Mouse (Mus musculus) midbrain, embryonic 13.5 days (tissue): ENCODE data around the gene G6pc3. TPM values are rescaled to one million over a fixed set of nuclear protein-coding genes. Genes with fewer than 3 reads are reported as not detected.

ENCODE experiments used
- ATAC-seq: fragments of 200-750 bp; cut with Nextera tagmentation; 2 replicates; pipeline ENCODE4 v1.8.0; 2017; ENCODE audit warnings: mild to moderate bottlenecking, moderate TSS enrichment, moderate library complexity
- H3K27ac ChIP-seq: fragments of 300-500 bp; sonication (generic); 2 replicates; pipeline ENCODE4 v1.5.1; 2015; ENCODE audit warnings: inconsistent platforms, mild to moderate bottlenecking, moderate library complexity
- H3K27me3 ChIP-seq: fragments of 300-500 bp; sonication (generic); 2 replicates; pipeline ENCODE4 v1.6.1; 2015; ENCODE audit warnings: mild to moderate bottlenecking, inconsistent platforms
- H3K36me3 ChIP-seq: fragments of 300-500 bp; sonication (generic); 2 replicates; pipeline ENCODE4 v1.6.1; 2015; ENCODE audit warnings: mild to moderate bottlenecking, inconsistent platforms
- H3K4me1 ChIP-seq: fragments of 300-500 bp; sonication (generic); replicated peaks from 2 replicates; pipeline ENCODE4 v1.6.1; 2015; ENCODE audit warnings: inconsistent platforms
- H3K4me2 ChIP-seq: fragments of 300-500 bp; sonication (generic); replicated peaks from 2 replicates; pipeline ENCODE4 v1.6.1; 2015; ENCODE audit warnings: moderate library complexity, mild to moderate bottlenecking, inconsistent platforms
- H3K4me3 ChIP-seq: fragments of 300-500 bp; sonication (generic); replicated peaks from 2 replicates; pipeline ENCODE4 v1.5.1; 2015; ENCODE audit warnings: mild to moderate bottlenecking, inconsistent platforms
- H3K9ac ChIP-seq: fragments of 300-500 bp; sonication (generic); replicated peaks from 2 replicates; pipeline ENCODE4 v1.6.1; 2015; ENCODE audit warnings: mild to moderate bottlenecking, inconsistent platforms
- H3K9me3 ChIP-seq: fragments of 300-500 bp; sonication (generic); 2 replicates; pipeline ENCODE4 v1.6.1; 2016; ENCODE audit warnings: mild to moderate bottlenecking, inconsistent platforms
- WGBS: fragments of 180-500 bp; shearing (Covaris S2); methylation state at CpG from one replicate; pipeline ENCODE4 v1.1.7; 2015; 5-methylcytosine and 5-hydroxymethylcytosine counted together
- polyA plus RNA-seq: library from polyadenylated mRNA; unstranded; fragments of >200 nt; fragmentation: Nextera tagmentation; extraction: Ambion mirVana; gene quantifications from 2 replicates; pipeline ENCODE4 v1.2.1, GENCODE M21; 2015

G6pc3 gene
- polyA plus RNA-seq, 1 experiment from 2014 or later: 32.9 TPM

DNA sequence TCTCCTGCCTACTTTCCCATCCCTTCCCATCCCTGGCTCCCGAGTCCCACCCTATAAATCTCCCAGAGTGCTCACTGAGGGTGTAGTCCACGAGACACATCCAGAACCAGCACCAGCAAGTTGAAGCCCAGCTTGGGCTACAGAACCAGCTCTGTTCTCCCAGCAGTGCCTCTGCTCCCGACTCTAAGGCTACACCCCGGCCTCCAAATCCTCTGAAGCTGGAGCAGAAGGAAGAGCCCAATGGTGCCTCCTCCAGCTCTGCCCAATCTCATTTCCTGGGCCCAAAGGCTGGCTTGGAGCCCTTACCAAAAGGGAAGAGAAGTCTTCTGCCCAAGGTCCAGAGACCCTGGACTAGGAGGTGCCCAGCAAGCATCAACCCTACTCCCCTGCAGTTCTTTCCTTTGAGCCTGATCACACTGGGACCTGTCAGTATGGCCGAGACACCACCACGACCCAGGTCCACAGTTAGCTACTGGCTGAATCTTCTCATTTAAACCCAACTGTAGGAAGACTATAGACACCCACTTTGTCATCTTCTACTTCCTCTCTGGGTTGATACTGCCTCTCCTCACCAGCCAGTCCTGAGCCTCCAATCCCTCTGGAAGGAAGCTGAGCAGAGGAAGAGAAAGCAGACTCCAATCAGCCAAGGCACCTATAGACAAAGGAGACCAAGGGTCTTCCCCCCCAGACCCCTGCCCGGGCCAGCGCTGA is 32.0 kb downstream of the G6pc3 start:
- Histone ChIP-seq H3K27me3 (no peaks in the 10 kb centered on the region), H3K4me2 (no peak overlapping the region), H3K9me3 (no peaks in the 10 kb centered on the region), H3K4me3 (no peak overlapping the region), H3K27ac (no peak overlapping the region), H3K9ac (no peak overlapping the region), H3K36me3 (peaks cover 58% of the 10 kb centered on the region), H3K4me1 (peaks cover 76% of the 10 kb centered on the region)
- 91% methylated on average over 8 of the region's 8 CpGs for WGBS
- no peak for ATAC-seq

DNA sequence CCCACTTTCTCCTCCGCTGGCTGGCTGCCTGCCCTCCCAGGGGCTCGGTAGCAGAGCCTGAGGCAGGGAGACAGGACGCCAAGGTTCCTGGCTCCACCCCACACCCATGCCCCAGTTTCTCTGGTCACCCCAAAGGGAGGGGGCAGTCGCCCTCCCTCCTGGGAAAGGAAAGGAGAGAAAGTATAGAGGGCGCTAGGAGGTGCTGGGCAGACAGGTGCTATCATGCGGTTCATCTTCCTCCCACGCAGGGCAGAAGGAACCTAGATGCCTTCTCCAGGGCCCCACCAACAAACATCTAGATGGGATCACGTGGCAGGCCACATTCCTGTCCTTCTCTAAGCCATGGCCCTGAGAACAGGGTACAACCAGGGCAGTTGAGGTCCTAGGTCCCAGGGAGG is 32.5 kb downstream of the G6pc3 start:
- Histone ChIP-seq H3K27me3 (no peaks in the 10 kb centered on the region), H3K4me1 (peaks cover 76% of the 10 kb centered on the region), H3K4me2 (no peak overlapping the region), H3K9me3 (no peaks in the 10 kb centered on the region), H3K9ac (no peak overlapping the region), H3K4me3 (no peak overlapping the region), H3K36me3 (peaks cover 58% of the 10 kb centered on the region), H3K27ac (no peak overlapping the region)
- no peak for ATAC-seq
- WGBS: 79% methylated on average over 8 of the region's 8 CpGs

DNA sequence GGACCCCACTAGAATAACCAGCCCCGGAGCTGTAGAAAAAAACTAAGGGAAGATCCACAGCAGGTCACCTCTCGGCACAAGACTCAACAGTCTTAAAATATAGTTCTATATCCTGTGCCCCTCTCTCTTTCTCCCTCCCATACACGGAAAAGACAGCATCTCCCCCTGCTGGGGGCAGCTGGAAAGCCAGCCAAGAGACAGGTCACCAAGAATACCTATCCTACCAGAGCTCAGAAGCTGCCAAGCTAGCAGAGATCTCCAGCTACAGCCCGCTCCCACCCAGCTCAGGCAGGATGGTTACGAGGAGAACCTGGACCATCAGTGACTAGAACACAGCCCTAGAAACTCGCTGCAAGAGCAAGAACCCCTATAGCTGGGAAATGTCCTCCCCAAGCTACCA is 33.7 kb downstream of the G6pc3 start:
- 0 out of 2 replicates have a peak overlapping the region, but pooled peaks have one; percentile 52 for H3K9ac ChIP-seq
- no peak overlapping the region for H3K4me3 ChIP-seq
- H3K4me1 ChIP-seq: peaks cover 76% of the 10 kb centered on the region
- WGBS: 46% methylated on average over 6 of the region's 6 CpGs
- H3K9me3 ChIP-seq: no peaks in the 10 kb centered on the region
- no peaks in the 10 kb centered on the region for H3K27me3 ChIP-seq
- no peak overlapping the region for H3K4me2 ChIP-seq
- ATAC-seq: no peak
- no peak overlapping the region for H3K27ac ChIP-seq
- peaks cover 52% of the 10 kb centered on the region for H3K36me3 ChIP-seq

DNA sequence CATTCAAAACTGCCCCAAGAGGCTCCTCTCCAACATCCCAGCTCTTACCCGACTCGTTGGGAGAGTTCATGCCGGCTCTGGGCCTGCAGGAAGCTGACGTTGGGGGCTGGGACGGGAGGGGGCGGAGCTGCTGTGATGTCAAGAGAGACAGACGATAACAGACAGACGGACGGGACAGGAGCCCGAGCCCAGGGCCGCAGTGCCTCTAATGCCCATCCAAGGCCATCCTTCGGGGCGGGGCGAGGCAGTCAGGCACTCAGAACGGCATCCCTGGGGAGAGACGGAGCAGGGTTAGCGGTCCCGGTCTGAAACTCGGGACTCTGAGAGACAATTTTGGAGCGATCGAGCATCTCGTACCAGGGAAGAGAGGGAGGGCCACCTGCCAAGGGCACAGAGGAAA is 35.3 kb downstream of the G6pc3 start:
- no peak overlapping the region for H3K27ac ChIP-seq
- peak overlapping the region; percentile 52 for H3K9ac ChIP-seq
- H3K27me3 ChIP-seq: no peaks in the 10 kb centered on the region
- H3K36me3 ChIP-seq: peaks cover 45% of the 10 kb centered on the region
- no peaks in the 10 kb centered on the region for H3K9me3 ChIP-seq
- H3K4me1 ChIP-seq: peaks cover 73% of the 10 kb centered on the region
- WGBS: 6% methylated on average over 22 of the region's 22 CpGs
- ATAC-seq: no peak
- peak overlapping the region; percentile 11; the same call in 1 of the 2 replicates for H3K4me3 ChIP-seq
- peak overlapping the region; percentile 75 for H3K4me2 ChIP-seq

DNA sequence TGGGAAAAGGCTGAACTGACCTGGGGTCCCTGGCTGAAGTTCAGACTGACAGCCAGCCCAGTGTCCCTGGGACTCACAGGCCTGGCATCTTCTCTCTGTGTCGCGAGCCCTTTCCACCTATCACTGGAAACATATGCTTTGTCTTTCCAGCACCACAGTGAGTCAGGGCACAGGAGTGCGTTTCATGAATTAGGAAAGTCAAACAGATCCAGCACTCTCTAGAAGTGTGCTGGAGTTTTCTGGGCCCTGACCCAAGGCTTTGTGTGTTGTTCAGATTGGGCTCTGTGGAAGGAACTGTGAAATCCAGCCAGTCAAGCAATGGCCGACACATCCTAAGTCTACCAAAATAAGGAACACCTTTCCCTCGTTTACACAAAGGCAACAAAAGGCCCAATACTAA is 35.8 kb downstream of the G6pc3 start:
- Histone ChIP-seq H3K4me3 (no peak overlapping the region), H3K4me1 (peaks cover 68% of the 10 kb centered on the region), H3K9ac (peak overlapping the region; percentile 52), H3K9me3 (no peaks in the 10 kb centered on the region), H3K27ac (no peak overlapping the region), H3K27me3 (no peaks in the 10 kb centered on the region), H3K36me3 (peaks cover 40% of the 10 kb centered on the region), H3K4me2 (peak overlapping the region; percentile 75)
- no peak for ATAC-seq
- 63% methylated on average over 5 of the region's 5 CpGs for WGBS

DNA sequence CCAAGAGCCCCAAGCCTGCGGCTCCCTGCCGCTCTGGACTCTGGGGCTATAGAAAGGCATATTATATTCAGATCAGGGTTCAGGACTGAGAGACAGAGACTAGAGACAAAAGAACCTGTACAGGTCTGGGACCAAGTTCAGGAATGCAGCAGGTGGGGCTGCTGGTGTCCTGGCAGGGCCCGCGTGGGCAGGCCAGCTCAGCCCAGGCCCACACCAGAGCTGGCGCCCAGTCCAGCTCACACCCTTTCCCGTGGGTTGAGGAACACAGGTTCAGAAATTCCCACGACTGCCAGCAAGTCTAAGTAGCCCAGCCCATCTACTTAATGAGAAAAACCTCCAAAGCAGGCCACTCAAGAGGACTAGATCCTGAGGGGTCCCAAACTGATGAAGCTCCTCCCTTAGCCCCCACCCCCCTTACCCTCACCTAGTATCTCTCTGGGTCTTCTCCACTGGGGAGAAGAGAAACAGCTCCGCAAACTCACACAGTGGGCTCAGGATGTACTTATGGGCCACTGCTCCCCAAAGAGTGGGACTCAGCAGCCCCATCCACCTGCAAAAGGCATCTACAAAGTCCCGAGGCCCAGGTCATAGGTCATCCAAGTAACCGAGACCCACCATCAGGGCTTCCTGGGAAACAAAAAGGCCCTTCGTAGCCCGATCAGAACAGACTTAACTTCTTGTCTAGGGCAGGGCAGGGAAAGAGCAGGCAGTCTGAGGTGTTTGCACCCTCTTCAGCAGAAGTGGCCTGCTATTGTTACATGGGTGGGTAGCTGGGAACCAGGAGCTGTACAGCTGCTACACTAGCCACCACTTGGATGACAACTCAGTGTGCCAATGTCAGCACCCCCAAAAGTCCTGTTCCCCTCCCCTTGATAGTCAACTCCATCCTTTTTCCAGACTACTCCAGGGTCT is 36.9 kb downstream of the G6pc3 start:
- Histone ChIP-seq H3K4me1 (peaks cover 71% of the 10 kb centered on the region), H3K36me3 (peaks cover 30% of the 10 kb centered on the region), H3K9ac (peak overlapping the region; percentile 94), H3K9me3 (no peaks in the 10 kb centered on the region), H3K4me2 (peak overlapping the region; percentile 75), H3K27ac (peak overlapping the region; percentile 97), H3K27me3 (no peaks in the 10 kb centered on the region), H3K4me3 (peak overlapping the region; percentile 87)
- WGBS: 54% methylated on average over 12 of the region's 12 CpGs
- ATAC-seq: no peak

DNA sequence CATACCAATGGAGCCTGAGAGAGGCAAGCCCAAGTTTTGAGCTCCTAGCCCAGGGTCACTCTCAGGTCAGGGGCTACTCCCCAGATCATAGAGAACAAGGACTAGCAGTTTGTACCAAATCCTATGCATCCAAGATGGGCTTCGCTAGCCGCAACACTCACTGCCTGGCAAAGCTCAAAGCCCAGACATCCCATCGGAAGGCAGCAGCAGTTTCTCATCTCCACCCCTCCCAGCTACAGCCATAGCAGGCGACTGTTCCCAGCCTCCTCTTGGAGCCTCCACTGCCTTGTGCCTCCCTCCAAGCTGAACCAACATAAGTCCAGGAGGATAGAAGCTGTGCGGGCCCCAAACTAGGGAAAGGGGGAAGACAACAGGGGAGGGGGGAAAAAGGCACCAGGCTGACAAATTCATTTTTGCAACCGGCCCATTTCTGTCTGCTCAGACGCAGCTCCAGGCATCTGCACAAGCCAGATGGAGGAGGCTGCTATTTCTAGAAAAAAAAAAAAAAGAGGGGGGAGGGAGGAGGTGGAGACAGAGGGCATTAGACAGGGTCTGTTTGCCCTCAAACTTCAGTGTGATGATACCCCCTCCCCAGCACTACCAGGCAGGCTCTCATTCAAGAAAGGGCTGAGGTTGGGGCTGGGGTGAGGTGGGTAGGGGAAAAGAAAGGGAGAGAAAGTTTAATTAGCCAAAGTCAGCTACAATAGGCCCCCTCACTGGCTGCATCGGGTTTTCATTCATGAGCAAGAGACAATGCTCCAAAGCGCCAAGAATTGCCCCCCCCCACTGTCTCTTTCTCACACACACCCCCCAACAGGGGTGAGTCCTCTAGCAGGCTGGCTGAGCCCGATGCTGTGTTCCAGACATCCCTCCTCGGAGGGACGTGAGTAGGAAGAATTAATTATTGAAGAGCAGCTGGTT is 38.1 kb downstream of the G6pc3 start:
- Histone ChIP-seq H3K36me3 (peaks cover 18% of the 10 kb centered on the region), H3K27ac (peak overlapping the region; percentile 97), H3K4me3 (peak overlapping the region; percentile 87), H3K4me1 (peaks cover 71% of the 10 kb centered on the region), H3K9me3 (no peaks in the 10 kb centered on the region), H3K4me2 (peak overlapping the region; percentile 75), H3K9ac (peak overlapping the region; percentile 94), H3K27me3 (no peaks in the 10 kb centered on the region)
- 6% methylated on average over 12 of the region's 12 CpGs for WGBS
- peak; percentile 70 for ATAC-seq

DNA sequence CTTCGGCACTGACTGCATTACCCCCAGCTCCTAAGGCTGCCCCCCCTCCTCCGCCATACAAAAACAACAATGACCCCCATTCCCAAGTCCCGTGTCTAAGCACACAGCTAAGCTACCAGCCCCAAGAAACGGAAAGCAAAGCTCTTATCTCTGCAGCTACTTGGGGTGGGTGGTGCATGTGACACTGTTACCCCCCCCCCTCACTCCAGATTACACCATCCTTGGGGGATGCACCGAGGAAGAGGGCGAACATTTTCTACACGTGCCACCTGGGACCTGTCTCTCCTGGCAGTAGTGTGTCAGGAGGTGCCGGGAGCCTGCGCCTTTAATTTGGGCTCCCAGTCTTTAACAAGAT is 38.7 kb downstream of the G6pc3 start:
- H3K4me3 ChIP-seq: peak overlapping the region; percentile 87
- H3K27me3 ChIP-seq: no peaks in the 10 kb centered on the region
- peak overlapping the region; percentile 97 for H3K27ac ChIP-seq
- WGBS: 5% methylated on average over 9 of the region's 9 CpGs
- H3K36me3 ChIP-seq: peaks cover 12% of the 10 kb centered on the region; the same call in 1 of the 2 replicates
- H3K9ac ChIP-seq: peak overlapping the region; percentile 94
- H3K4me2 ChIP-seq: peak overlapping the region; percentile 75
- no peak for ATAC-seq
- peaks cover 67% of the 10 kb centered on the region for H3K4me1 ChIP-seq
- no peaks in the 10 kb centered on the region for H3K9me3 ChIP-seq

DNA sequence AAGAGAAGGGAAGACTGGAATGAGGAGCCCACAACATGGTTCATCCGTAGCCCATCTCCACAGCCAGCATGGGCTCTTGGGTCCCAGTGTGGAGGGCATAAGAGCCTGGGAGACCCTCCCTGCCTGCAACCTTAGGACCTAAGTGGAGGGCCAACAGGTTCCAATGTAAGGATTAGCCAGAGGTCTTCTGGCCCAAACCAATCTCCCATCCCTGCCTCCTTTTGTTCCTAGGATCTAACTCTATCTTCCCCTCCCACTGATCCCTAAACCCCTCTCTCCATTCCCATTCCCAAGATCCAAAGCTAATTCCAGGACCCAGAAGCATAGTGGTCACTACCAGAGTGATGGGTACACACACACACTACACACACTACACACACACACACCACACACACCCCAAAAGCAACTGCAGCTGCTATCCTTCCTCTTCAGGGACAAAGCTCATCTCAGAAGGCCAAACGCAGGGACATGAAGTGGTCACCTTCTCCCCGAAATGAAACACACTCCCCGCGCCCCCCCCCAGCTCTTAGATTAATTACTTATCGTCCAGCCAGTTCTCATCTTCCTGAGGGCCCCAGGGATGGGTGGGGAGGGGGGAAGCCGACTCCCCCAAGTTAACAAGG is 39.3 kb downstream of the G6pc3 start:
- H3K9ac ChIP-seq: peak overlapping the region; percentile 94
- H3K4me3 ChIP-seq: peak overlapping the region; percentile 87
- ATAC-seq: no peak
- peak overlapping the region; percentile 75 for H3K4me2 ChIP-seq
- WGBS: 8% methylated on average over 7 of the region's 7 CpGs
- H3K36me3 ChIP-seq: peaks cover 6% of the 10 kb centered on the region; the same call in 1 of the 2 replicates
- peaks cover 61% of the 10 kb centered on the region for H3K4me1 ChIP-seq
- no peaks in the 10 kb centered on the region for H3K27me3 ChIP-seq
- no peaks in the 10 kb centered on the region for H3K9me3 ChIP-seq
- peak overlapping the region; percentile 97 for H3K27ac ChIP-seq

DNA sequence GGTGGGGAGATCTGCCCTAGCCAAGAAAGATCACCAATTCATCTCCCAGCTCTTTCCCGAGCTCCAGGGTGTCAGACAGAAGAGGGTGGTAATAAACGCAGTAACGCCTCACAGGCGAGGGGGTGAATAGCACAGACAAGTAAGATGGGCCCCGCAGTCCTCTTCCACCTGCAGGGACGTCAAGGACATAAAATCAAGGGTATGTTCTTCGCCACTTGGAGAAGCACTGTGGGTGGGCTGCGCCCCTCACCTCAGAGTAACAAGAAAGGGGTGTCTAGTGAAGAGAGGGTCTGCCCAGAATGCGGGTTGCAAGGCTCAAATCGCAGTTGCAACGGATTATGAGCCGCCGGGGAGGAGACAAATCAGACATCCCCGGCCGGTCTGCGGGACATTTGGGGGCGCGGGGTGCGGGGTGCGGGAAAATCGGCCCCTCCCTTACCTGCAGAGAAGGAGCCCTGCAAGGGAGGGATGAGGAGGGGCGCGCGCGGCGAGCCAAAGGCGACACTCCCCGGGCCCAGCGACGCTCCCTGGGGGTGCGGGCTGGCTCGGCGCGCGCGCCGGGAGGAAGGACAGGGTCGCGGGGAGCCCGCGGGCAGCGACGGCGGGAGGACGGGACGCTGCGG is 40.0 kb downstream of the G6pc3 start:
- Histone ChIP-seq H3K36me3 (no peaks in the 10 kb centered on the region), H3K9ac (peak overlapping the region; percentile 94), H3K4me1 (peaks cover 54% of the 10 kb centered on the region), H3K4me2 (peak overlapping the region; percentile 75), H3K27ac (peak overlapping the region; percentile 97), H3K9me3 (no peaks in the 10 kb centered on the region), H3K27me3 (no peaks in the 10 kb centered on the region), H3K4me3 (peak overlapping the region; percentile 87)
- under 1% methylated on average over 43 of the region's 47 CpGs for WGBS
- ATAC-seq: peak; percentile 37
